Mouse (Mus musculus) skeletal muscle tissue, adult 2 months (tissue): ENCODE data around the gene Mettl24.

Source experiments
- DNase-seq: peaks from one replicate; pipeline ENCODE4 v3.0.0-alpha.2; 2012; ENCODE audit warnings: low read depth, low spot score

The Mettl24 gene

GRCm38 (mm10) chr10:40684326-40684725, 1.2 kb downstream of the Mettl24 start:
- no peak for DNase-seq

- no peak for DNase-seq
Observed at GRCm38 (mm10) chr10:40685641-40686040, 2.6 kb downstream of the Mettl24 start.

- no peak for DNase-seq
Observed at GRCm38 (mm10) chr10:40686976-40687375, 3.9 kb downstream of the Mettl24 start.

- no peak for DNase-seq
Observed at GRCm38 (mm10) chr10:40687407-40687806, 4.3 kb downstream of the Mettl24 start.

- DNase-seq = no peak
Observed at GRCm38 (mm10) chr10:40688266-40688665, 5.2 kb downstream of the Mettl24 start.

- DNase-seq = no peak
Observed at GRCm38 (mm10) chr10:40688873-40689272, 5.8 kb downstream of the Mettl24 start.

GRCm38 (mm10) chr10:40698652-40699051, 15.6 kb downstream of the Mettl24 start:
- no peak for DNase-seq

- DNase-seq = no peak
Observed at GRCm38 (mm10) chr10:40711127-40711526, 28.0 kb downstream of the Mettl24 start.

GRCm38 (mm10) chr10:40713018-40713608, 30.0 kb downstream of the Mettl24 start:
- no peak for DNase-seq

GRCm38 (mm10) chr10:40713829-40714228, 30.7 kb downstream of the Mettl24 start:
- no peak for DNase-seq

- DNase-seq = no peak
Observed at GRCm38 (mm10) chr10:40715151-40715550, 32.1 kb downstream of the Mettl24 start.

- DNase-seq = no peak
Observed at GRCm38 (mm10) chr10:40716296-40716695, 33.2 kb downstream of the Mettl24 start.

- no peak for DNase-seq
Observed at GRCm38 (mm10) chr10:40716713-40717112, 33.6 kb downstream of the Mettl24 start.

GRCm38 (mm10) chr10:40718362-40718761, 35.3 kb downstream of the Mettl24 start:
- DNase-seq = no peak

GRCm38 (mm10) chr10:40719062-40719461, 36.0 kb downstream of the Mettl24 start:
- DNase-seq = no peak

- no peak for DNase-seq
Observed at GRCm38 (mm10) chr10:40720883-40721282, 37.8 kb downstream of the Mettl24 start.

GRCm38 (mm10) chr10:40724342-40724741, 41.3 kb downstream of the Mettl24 start:
- no peak for DNase-seq

GRCm38 (mm10) chr10:40725066-40725465, 42.0 kb downstream of the Mettl24 start:
- no peak for DNase-seq

- DNase-seq = no peak
Observed at GRCm38 (mm10) chr10:40725471-40725870, 42.4 kb downstream of the Mettl24 start.

GRCm38 (mm10) chr10:40726288-40726902, 43.3 kb downstream of the Mettl24 start:
- no peak for DNase-seq

GRCm38 (mm10) chr10:40726989-40727388, 43.9 kb downstream of the Mettl24 start:
- no peak for DNase-seq

GRCm38 (mm10) chr10:40730200-40730599, 47.1 kb downstream of the Mettl24 start:
- DNase-seq = no peak

GRCm38 (mm10) chr10:40733291-40733690, 50.2 kb downstream of the Mettl24 start:
- DNase-seq = no peak

- no peak for DNase-seq
Observed at GRCm38 (mm10) chr10:40736172-40736571, 53.1 kb downstream of the Mettl24 start.
